Mouse (Mus musculus) urinary bladder, adult 2 months (tissue): Measurements from ENCODE around the gene Gm20517. TPM values are rescaled to one million over a fixed set of nuclear protein-coding genes. Genes with fewer than 3 reads are reported as not detected.
"Not testable (repeated sequence)": the region's sequence is repeated elsewhere in the genome, so short reads cannot be mapped to it uniquely, and the experiment has no call there.

Experiments
- DNase-seq: peaks from one replicate; pipeline ENCODE4 v3.0.0; 2022; ENCODE audit warnings: low spot score
- polyA plus RNA-seq: library from polyadenylated mRNA; depleted of rRNA; stranded (reverse); fragments of >200 nt; gene quantifications from 2 replicates; pipeline ENCODE4 v1.2.3, GENCODE M21; 2012

The Gm20517 gene
- polyA plus RNA-seq, 1 experiment: 0.76 TPM

DNA sequence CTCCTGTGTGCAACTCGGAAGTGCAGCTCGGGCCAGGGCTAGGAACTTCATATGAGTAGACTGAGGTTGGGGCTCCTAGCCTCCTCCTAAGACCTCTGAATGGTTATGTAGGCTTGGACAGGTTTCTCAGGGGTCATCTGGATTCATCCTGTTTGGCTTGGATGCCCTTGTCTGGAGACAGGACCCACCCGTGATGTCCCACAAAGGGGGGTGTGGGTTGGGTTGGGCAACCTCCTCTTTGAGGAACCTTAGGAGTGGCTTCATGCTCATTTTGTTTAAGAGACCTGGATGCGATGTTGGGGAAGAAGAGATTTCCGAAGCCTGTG, 14.6 kb upstream of the Gm20517 start:
- no peak for DNase-seq

DNA sequence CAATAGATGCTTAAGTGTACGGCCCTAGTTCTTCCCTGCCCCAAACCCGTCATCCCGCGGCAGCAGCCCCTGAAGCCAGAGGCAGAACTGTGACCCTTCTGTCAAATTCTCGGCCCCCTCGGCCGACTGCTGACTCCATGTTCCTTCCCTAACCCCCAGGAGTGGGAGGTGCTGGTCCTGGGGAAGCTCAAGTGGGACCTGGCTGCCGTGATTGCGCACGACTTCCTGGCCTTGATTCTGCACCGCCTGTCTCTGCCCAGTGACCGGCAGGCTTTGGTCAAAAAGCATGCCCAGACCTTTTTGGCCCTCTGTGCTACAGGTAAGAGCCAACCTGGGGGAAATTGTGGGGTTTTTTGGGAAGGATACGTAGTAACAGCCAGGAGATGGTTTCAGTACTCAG, 14.1 kb upstream of the Gm20517 start:
- no peak for DNase-seq

DNA sequence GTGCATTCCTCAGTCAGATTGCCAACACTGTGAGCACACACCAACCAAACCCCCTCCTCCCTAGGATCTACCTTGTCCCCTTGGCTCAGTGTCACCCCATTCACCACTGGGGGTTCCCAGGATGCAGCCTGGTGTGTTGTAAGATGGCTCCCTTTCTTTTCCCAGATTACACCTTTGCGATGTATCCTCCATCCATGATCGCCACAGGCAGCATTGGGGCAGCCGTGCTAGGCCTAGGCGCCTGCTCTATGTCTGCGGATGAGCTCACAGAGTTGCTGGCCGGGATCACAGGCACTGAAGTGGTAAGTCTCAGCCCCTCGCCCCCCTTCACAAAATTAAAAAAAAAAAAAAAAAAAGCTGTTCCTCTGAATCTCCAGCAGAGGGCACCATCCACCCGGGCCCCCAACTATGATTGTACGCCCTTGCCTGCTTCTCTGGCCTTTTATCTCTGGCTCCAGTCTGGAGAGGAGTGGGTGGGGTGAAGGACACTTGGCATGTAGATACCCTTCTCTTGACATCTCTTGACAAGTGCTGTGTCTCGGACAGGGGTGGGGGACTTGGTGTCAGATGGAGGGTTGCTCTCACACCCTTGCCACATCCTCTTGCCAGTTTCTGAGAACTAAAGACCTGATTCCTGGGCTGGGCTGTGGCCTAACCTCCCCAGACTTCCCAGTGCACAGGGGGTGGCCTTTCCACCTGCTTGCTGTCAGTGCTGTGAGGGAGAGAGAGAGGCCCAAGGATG, 13.4 kb upstream of the Gm20517 start:
- no peak for DNase-seq

- DNase-seq: not testable (repeated sequence)
Observed at GRCm38 (mm10) chr17:47598580-47599304, 12.6 kb upstream of the Gm20517 start.

- DNase-seq: no peak
Observed at GRCm38 (mm10) chr17:47599511-47600297, 11.7 kb upstream of the Gm20517 start.

DNA sequence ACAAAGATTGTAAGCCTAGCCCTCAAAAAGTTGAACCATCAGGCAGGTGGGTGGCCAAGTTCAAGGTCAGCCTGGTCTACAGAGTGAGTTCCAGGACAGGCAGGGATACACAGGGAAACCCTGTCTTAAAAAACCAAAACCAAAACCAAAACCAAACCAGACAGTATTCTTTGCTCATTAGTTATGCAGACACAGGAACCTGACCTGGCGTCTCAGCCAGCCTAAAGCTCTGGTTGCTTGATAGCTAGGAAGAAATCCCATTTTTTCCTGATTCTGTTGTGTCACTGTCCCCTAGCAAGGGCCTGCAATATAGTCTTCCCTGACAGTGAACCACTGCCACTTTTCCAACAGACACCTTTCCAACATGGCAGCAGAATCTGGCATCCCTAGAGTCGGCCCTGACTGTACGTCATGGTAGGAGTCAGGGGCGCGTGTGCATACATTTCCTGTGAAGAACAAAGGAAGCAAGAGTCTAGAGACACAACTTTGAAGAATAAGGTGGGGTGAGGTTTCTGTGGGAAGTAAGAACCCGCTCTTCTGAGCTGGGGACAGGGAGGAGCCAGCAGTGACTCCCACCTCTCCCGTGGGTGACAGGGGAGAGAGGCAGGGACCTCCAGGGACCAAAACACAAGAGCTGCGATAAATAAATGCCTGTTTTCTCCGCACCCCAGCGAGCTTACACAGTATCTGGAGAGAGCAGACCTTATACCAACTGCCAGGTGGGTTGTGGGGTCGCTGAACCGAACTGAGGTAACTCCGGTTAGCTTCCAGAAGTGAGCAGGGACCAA, 10.6 kb upstream of the Gm20517 start:
- no peak for DNase-seq

GRCm38 (mm10) chr17:47601389-47601755, 10.0 kb upstream of the Gm20517 start:
- DNase-seq: no peak

- no peak for DNase-seq
Observed at GRCm38 (mm10) chr17:47602289-47602688, 9.1 kb upstream of the Gm20517 start.

DNA sequence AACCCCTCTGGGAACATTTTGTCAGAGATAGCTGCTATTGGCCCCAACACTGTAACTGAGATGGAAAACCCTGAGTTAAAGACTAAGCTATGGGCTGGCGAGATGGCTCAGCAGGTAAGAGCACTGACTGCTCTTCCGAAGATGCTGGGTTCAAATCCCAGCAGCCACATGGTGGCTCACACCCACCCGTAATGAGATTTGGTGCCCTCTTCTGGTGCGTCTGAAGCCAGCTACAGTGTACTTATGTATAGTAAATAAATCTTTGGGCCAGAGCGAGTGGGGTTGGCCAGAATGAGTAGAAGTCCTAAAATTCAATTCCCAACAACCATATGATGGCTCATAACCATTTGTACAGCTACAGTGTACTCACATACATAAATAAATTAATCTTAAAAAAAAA, 5.2 kb upstream of the Gm20517 start:
- DNase-seq: no peak

DNA sequence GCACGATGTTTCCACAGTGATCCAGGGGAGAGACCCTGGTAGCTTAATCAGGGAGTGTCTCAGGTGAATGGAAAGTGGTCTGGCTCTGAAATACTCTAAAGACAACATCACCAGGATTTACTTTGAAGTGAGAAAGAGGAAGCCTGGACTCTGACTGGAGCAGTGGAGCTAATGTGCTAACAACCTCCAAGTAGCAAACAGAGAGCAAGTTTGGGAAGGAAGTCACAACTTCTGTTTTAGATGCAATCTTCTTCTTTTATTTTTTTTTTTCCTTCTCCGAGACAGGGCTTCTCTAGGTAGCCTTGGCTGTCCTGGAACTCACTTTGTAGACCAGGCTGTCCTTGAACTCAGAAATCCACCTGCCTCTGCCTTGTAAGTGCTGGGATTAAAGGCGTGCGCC, 2.2 kb upstream of the Gm20517 start:
- DNase-seq: no peak

- DNase-seq: no peak
Observed at GRCm38 (mm10) chr17:47611661-47611982, 233 bp downstream of the Gm20517 start.

- no peak for DNase-seq
Observed at GRCm38 (mm10) chr17:47614018-47614417, 2.6 kb downstream of the Gm20517 start.

GRCm38 (mm10) chr17:47616119-47616518, 4.7 kb downstream of the Gm20517 start:
- DNase-seq: no peak

DNA sequence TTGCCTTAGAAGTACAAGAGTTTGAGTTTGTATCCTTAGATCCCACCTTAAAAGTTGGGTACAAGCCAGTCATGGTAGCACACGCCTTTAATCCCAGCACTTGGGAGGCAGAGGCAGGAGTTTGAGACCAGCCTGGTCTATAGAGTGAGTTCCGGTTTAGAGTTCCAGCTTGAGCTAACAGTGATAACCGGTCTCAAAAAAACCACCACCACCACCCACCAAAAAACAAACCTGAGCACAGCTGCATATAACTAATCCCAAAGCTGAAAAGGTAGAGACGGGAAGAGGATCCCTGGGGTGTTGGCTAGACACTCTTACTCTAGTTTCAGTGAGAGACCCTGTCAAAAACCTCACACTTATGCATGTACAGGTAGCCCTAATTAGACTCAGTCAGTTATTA, 5.3 kb downstream of the Gm20517 start:
- no peak for DNase-seq

DNA sequence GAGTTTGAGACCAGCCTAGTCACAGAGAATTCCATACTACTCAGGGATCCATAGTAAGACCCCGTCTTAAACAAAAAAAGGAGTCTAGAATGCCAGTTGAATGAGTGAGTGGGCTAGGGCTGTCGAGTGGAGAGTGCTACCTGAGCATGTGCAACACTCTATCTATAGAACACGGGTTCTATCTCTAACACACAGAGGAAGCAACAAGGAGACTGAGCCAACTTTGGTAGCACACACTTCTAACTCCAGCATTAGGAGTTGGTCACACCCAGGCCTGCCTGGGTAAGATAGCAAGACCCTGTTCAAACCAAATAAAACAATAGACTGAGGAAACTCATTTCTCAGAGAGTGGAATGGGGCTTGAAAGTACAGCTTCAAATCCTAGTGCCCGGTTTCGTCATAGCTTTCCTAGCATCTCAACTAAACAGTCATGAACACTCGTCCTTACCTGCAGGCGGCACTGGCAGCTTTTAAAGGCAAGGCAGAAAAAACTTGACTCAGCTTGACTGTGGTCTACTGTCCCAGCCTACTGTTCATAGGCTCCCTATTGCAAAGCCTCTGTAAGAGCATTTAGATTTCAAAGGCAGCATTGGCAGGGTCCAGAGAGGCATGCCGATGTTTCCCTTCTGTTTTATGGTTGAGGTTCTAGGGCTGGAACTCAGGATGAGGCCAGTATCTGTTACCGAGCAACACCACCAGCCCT, 6.4 kb downstream of the Gm20517 start:
- DNase-seq: no peak

DNA sequence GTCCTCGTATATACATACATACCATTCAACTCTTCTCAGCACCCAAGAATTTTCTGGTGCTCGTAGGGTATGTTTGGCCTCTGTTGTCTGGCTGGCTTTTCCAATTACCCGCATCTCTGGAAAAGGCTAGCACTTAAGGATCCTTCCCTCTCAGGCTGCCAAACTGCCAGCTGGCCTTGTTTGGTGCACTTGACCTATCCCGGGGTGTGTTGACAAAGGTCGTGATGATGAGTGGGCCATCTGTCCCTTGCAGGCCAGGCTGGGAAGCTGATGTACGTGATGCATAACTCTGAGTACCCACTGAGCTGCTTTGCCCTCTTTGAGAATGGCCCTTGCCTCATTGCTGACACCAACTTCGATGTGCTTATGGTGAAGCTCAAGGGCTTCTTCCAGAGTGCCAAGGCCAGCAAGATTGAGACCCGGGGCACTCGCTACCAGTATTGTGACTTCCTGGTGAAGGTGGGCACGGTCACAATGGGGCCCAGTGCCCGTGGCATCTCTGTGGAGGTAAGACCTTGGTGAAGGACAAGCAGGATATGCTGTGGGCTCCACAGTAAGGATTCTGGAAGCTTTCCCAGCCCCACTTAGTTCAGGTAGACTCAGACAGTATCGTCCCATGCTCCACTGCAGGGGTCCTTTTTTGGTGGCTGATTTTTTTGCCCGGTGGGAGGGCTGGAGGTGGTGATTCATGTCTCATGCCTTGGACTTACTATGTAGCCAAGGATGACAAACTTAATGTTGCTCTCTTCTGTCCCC, 7.3 kb downstream of the Gm20517 start:
- no peak for DNase-seq

DNA sequence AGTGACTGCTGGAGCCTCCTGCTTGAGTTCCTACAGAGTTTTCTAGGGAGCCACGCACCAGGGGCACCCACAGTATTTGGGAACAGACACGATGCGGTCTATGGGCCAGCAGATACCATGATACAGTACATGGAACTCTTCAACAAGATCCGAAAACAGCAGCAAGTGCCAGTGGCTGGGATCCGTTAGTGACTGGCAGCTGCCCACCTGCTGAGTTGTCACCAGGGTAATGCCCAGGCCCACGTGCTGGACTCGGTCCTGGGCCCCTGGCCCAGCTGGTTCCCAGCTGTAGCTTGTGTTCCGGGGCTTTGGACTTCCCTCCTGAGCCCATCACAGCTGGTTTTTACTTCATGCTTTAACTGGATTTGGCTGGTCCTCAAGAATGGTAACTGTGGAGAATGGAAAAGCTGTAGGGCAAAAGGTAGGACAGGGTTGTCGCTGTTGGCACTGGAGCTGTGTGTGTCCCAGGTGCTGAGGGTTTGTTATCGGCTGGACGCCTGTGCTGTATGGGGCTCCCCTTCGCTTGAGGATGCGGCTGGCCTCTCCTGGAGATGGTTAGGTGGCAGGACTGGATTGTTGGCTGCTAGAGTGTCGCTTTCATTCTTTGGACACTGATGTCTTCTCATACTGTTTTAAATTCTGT, 11.6 kb downstream of the Gm20517 start:
- no peak for DNase-seq

DNA sequence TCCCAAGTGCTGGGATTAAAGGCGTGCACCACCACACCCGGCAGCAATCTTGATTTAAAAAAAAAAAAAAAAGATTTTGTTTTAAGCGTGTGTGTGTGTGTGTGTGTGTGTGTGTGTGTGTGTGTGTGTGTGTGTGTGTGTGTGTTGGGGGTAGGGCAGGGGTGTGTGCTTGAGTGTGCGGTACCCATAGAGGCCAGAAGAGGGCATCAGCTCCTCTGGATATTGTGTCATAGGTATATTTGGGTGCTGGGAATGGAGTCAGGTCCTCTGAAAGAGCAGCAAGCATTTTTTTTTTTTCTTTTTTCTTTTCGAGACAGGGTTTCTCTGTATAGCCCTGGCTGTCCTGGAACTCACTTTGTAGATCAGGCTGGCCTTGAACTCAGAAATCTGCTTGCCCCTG, 13.2 kb downstream of the Gm20517 start:
- DNase-seq: not testable (repeated sequence)

- DNase-seq: no peak
Observed at GRCm38 (mm10) chr17:47625088-47625487, 13.7 kb downstream of the Gm20517 start.

DNA sequence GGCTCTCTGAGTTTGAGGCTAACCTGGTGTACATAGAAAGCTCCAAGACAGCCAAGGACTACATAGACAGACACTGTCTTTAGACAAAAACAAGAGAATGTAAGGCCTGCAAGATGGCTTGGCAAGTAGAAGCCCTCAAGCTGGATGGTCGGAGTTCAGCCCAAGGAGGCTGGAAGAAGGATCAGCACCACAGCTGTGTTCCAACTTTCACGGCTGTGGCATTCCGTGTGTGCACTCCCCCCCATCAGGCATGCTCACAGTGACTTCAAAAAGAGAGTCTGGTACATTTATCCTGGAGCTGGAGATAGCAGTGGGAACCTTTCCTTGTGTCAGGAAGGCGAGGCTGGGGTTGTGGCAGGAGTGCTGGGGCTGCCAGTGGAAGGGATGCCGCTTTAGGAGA, 14.6 kb downstream of the Gm20517 start:
- no peak for DNase-seq
